Mouse (Mus musculus) hindbrain, embryonic 11.5 days (tissue): ENCODE data around the gene Cldn10. TPM values are rescaled to one million over a fixed set of nuclear protein-coding genes. Genes with fewer than 3 reads are reported as not detected.

Experiments used
- ATAC-seq: fragments of 200-750 bp; cut with Nextera tagmentation; 2 replicates; pipeline ENCODE4 v1.8.0; 2017; ENCODE audit warnings: mild to moderate bottlenecking, moderate TSS enrichment, moderate library complexity; ENCODE audit not compliant: low FRiP score
- DNase-seq: peaks from one replicate; pipeline ENCODE4 v3.0.0-alpha.2; 2015; ENCODE audit warnings: low spot score
- H3K27ac ChIP-seq: fragments of 300-500 bp; sonication (generic); 2 replicates; pipeline ENCODE4 v1.5.1; 2014; ENCODE audit warnings: mild to moderate bottlenecking, low read depth, low read length
- H3K27me3 ChIP-seq: fragments of 300-500 bp; sonication (generic); 2 replicates; pipeline ENCODE4 v1.6.1; 2014; ENCODE audit warnings: mild to moderate bottlenecking, low read length, moderate library complexity, mixed read lengths; ENCODE audit not compliant: control insufficient read depth, insufficient read depth
- H3K36me3 ChIP-seq: fragments of 300-500 bp; sonication (generic); 2 replicates; pipeline ENCODE4 v1.6.1; 2014; ENCODE audit warnings: mild to moderate bottlenecking, low read length, moderate library complexity, mixed read lengths; ENCODE audit not compliant: control insufficient read depth, insufficient read depth
- H3K4me1 ChIP-seq: fragments of 300-500 bp; sonication (generic); replicated peaks from 2 replicates; pipeline ENCODE4 v1.6.1; 2014; ENCODE audit warnings: low read length, mixed read lengths; ENCODE audit not compliant: control insufficient read depth, insufficient read depth
- H3K4me2 ChIP-seq: fragments of 300-500 bp; sonication (generic); replicated peaks from 2 replicates; pipeline ENCODE4 v1.6.1; 2014; ENCODE audit warnings: mild to moderate bottlenecking, low read depth, low read length
- H3K4me3 ChIP-seq: fragments of 300-500 bp; sonication (generic); 2 replicates; pipeline ENCODE4 v1.5.1; 2014; ENCODE audit warnings: low read depth, low read length
- H3K9ac ChIP-seq: fragments of 300-500 bp; sonication (generic); 2 replicates; pipeline ENCODE4 v1.6.1; 2014; ENCODE audit warnings: low read depth, low read length
- H3K9me3 ChIP-seq: fragments of 300-500 bp; sonication (generic); 2 replicates; pipeline ENCODE4 v1.6.1; 2016; ENCODE audit warnings: low read length; ENCODE audit not compliant: control insufficient read depth
- WGBS: fragments of 180-500 bp; shearing (Covaris S2); extraction: QIAGEN DNeasy Blood & Tissue Kit; methylation state at CpG from one replicate; pipeline ENCODE4 v1.1.7; 2014; 5-methylcytosine and 5-hydroxymethylcytosine counted together
- polyA plus RNA-seq: library from polyadenylated mRNA; unstranded; fragments of >200 nt; fragmentation: Nextera tagmentation; extraction: Ambion mirVana; gene quantifications from 2 replicates; pipeline ENCODE4 v1.2.1, GENCODE M21; 2014

Gene Cldn10
- polyA plus RNA-seq, 1 experiment from 2014 or later = 0.99 TPM

GRCm38 (mm10) chr14:118910332-118911222, 122.9 kb downstream of the Cldn10 start:
- Histone ChIP-seq H3K4me2 (no peak overlapping the region), H3K27ac (no peak overlapping the region), H3K9ac (no peak overlapping the region), H3K9me3 (no peaks in the 10 kb centered on the region), H3K4me1 (no peaks in the 10 kb centered on the region), H3K4me3 (no peak overlapping the region), H3K36me3 (peaks cover 10% of the 10 kb centered on the region; the same call in 1 of the 2 replicates), H3K27me3 (no peaks in the 10 kb centered on the region)
- WGBS = 73% methylated on average over 29 of the region's 29 CpGs
- DNase-seq (peak; percentile 59), ATAC-seq (no peak)

GRCm38 (mm10) chr14:118911521-118911920, 123.8 kb downstream of the Cldn10 start:
- peaks cover 9% of the 10 kb centered on the region; the same call in 1 of the 2 replicates for H3K36me3 ChIP-seq
- no peak for ATAC-seq

GRCm38 (mm10) chr14:118913651-118914050, 125.9 kb downstream of the Cldn10 start:
- WGBS = 76% methylated on average over 5 of the region's 5 CpGs
- H3K4me3 ChIP-seq = no peak overlapping the region
- H3K36me3 ChIP-seq = peaks cover 7% of the 10 kb centered on the region; the same call in 1 of the 2 replicates
- H3K9me3 ChIP-seq = no peaks in the 10 kb centered on the region
- no peak for ATAC-seq
- H3K9ac ChIP-seq = no peak overlapping the region
- no peaks in the 10 kb centered on the region for H3K27me3 ChIP-seq
- no peaks in the 10 kb centered on the region for H3K4me1 ChIP-seq
- no peak overlapping the region for H3K27ac ChIP-seq
- no peak for DNase-seq
- H3K4me2 ChIP-seq = no peak overlapping the region

More at GRCm38 (mm10) chr14:118911521-118911920, 123.8 kb downstream of the Cldn10 start:
- DNase-seq = no peak
- Histone ChIP-seq H3K4me3 (no peak overlapping the region), H3K9ac (no peak overlapping the region), H3K27me3 (no peaks in the 10 kb centered on the region), H3K9me3 (no peaks in the 10 kb centered on the region), H3K27ac (no peak overlapping the region), H3K4me2 (no peak overlapping the region), H3K4me1 (no peaks in the 10 kb centered on the region)
- 94% methylated on average over 6 of the region's 6 CpGs for WGBS

- H3K4me1 ChIP-seq = peaks cover 7% of the 10 kb centered on the region; the same call in 1 of the 2 replicates
- H3K4me3 ChIP-seq = no peak overlapping the region
- 72% methylated on average over 8 of the region's 8 CpGs for WGBS
- H3K4me2 ChIP-seq = no peak overlapping the region
- H3K9ac ChIP-seq = no peak overlapping the region
- no peaks in the 10 kb centered on the region for H3K9me3 ChIP-seq
- 0 out of 2 replicates have a peak, but pooled peaks cover 2% of the 10 kb centered on the region for H3K36me3 ChIP-seq
- H3K27me3 ChIP-seq = 0 out of 2 replicates have a peak, but pooled peaks cover 3% of the 10 kb centered on the region
- DNase-seq (peak; percentile 44), ATAC-seq (peak; percentile 37; the same call in 1 of the 2 replicates)
- no peak overlapping the region for H3K27ac ChIP-seq
Measured at GRCm38 (mm10) chr14:118919025-118919424, 131.3 kb downstream of the Cldn10 start.

- Histone ChIP-seq H3K4me1 (peaks cover 7% of the 10 kb centered on the region; the same call in 1 of the 2 replicates), H3K9ac (no peak overlapping the region), H3K27me3 (0 out of 2 replicates have a peak, but pooled peaks cover 3% of the 10 kb centered on the region), H3K27ac (no peak overlapping the region), H3K9me3 (no peaks in the 10 kb centered on the region), H3K36me3 (no peaks in the 10 kb centered on the region), H3K4me2 (no peak overlapping the region), H3K4me3 (no peak overlapping the region)
- WGBS = 62% methylated on average over 7 of the region's 7 CpGs
- no peak for DNase-seq
- no peak for ATAC-seq
Measured at GRCm38 (mm10) chr14:118920654-118921053, 132.9 kb downstream of the Cldn10 start.

- whole genome bisulfite sequencing = 26% methylated on average over 22 of the region's 22 CpGs
- peak overlapping the region; percentile 51 for H3K9ac ChIP-seq
- H3K9me3 ChIP-seq = no peaks in the 10 kb centered on the region
- peaks cover 7% of the 10 kb centered on the region; the same call in 1 of the 2 replicates for H3K4me1 ChIP-seq
- no peaks in the 10 kb centered on the region for H3K36me3 ChIP-seq
- H3K4me2 ChIP-seq = peak overlapping the region; percentile 88
- 0 out of 2 replicates have a peak, but pooled peaks cover 3% of the 10 kb centered on the region for H3K27me3 ChIP-seq
- DNase-seq (no peak), ATAC-seq (no peak)
- peak overlapping the region; percentile 38 for H3K4me3 ChIP-seq
- H3K27ac ChIP-seq = no peak overlapping the region
Measured at GRCm38 (mm10) chr14:118922251-118922650, 134.5 kb downstream of the Cldn10 start.

- peak; percentile 49 for ATAC-seq
- H3K4me2 ChIP-seq = peak overlapping the region; percentile 88
- H3K36me3 ChIP-seq = no peaks in the 10 kb centered on the region
- WGBS = under 1% methylated on average over 45 of the region's 47 CpGs
- H3K27ac ChIP-seq = no peak overlapping the region
- H3K4me1 ChIP-seq = peaks cover 7% of the 10 kb centered on the region; the same call in 1 of the 2 replicates
- H3K4me3 ChIP-seq = peak overlapping the region; percentile 38
- H3K9me3 ChIP-seq = no peaks in the 10 kb centered on the region
- DNase-seq = peak; percentile 74
- 0 out of 2 replicates have a peak, but pooled peaks cover 3% of the 10 kb centered on the region for H3K27me3 ChIP-seq
- peak overlapping the region; percentile 51 for H3K9ac ChIP-seq
Measured at GRCm38 (mm10) chr14:118922667-118923184, 135.0 kb downstream of the Cldn10 start.
